Mouse (Mus musculus): ENCODE data around the gene Gm26897. TPM values are rescaled to one million over a fixed set of nuclear protein-coding genes. Genes with fewer than 3 reads are reported as not detected.

Gene Gm26897
- polyA plus RNA-seq, 1 experiment: not detected

DNA sequence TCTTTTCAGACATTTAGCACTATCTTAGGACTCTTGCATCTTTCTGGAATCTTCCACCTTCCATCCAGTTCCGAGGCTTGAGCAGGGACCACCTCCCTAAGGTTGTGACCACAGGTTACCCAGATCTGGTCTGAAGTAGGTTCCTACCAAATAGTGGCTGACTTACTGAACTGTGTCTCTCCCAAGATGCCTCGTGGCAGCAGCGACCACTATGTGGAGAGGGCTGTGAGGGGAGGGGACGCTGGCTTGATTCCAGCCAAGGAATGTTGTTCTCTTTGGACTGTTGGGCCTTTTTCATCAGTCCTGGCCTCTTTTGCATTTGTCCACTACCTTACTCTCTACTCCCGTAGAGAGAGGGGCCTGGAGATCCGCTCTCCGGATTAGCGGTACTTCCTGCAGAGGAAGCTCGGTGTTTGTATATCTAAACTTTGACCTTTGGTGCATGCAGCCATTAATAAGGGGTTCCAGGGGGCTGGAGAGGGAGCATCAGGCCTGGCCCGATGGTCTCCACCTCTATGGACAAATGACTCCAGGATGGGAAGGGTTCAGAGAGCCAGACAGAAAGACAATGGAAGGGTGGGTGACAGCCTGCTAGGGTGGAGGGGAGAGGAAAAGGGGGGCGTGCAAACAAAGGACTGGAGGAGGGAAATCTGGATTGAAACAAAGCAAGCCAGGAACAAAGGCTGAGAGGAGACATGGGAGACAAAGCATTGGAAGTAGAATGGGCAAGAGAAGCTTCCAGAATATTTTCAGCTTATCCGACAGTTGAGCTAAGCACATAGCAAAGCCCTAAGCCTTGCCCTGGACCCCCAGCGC is 39.1 kb downstream of the Gm26897 start:
- no peaks in the 10 kb centered on the region for H3K79me2 ChIP-seq (ENCODE audit: control insufficient read depth, insufficient read depth)
- no peak overlapping the region for H3ac ChIP-seq (ENCODE audit: control insufficient read depth, insufficient read length)

DNA sequence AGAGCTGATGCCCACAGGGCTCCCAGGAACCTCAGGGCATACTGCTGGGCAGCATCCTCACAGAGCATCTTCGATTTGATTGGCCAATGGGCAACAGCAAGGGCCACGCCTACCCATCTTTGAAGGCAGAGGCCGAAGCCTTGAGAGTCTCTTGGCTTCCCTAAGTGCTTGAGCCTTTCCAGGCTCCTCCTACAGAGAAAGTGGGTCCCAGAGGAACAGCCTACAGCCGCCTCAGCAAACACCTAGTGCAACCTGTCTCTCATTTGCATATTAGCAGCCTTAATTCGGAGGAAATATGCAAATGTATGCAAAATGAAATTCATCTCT is 39.6 kb downstream of the Gm26897 start:
- no peak overlapping the region for H3K4me3 ChIP-seq
- TF ChIP-seq E2F4 (IDR thresholded peaks at IDR 0.05; ENCODE audit: insufficient read depth): no peak
- no peak for TF ChIP-seq MYOD1 (IDR thresholded peaks at IDR 0.05; ENCODE audit: control insufficient read depth in 1 of 3, insufficient read length in 2 of 3, low read depth in 2 of 3)
- TF ChIP-seq USF1 (IDR thresholded peaks at IDR 0.05; ENCODE audit: low read depth): no peak
- TF ChIP-seq MYOG (IDR thresholded peaks at IDR 0.05; ENCODE audit: control insufficient read depth in 1 of 3, insufficient read depth in 1 of 3, insufficient read length in 2 of 3, low read depth in 2 of 3): no peak
- no peak for TF ChIP-seq POLR2AphosphoS2 (IDR thresholded peaks at IDR 0.05; ENCODE audit: insufficient read length, low read depth)
- no peak for TF ChIP-seq CEBPB (IDR thresholded peaks at IDR 0.05; ENCODE audit: insufficient read depth, poor library complexity, severe bottlenecking)
- no peak for TF ChIP-seq TCF3 (IDR thresholded peaks at IDR 0.05; ENCODE audit: insufficient read length, low read depth)
- TF ChIP-seq POLR2A (IDR thresholded peaks at IDR 0.05; ENCODE audit: insufficient read length, low read depth): no peak
- TF ChIP-seq REST (IDR thresholded peaks at IDR 0.05; ENCODE audit: insufficient read depth, insufficient read length): no peak
- no peak for TF ChIP-seq SRF (IDR thresholded peaks at IDR 0.05; ENCODE audit: control insufficient read depth, insufficient read length, low read depth)
- TF ChIP-seq TCF12 (IDR thresholded peaks at IDR 0.05; ENCODE audit: insufficient read depth, poor library complexity, severe bottlenecking): no peak
- no peak overlapping the region for H3K4me2 ChIP-seq (ENCODE audit: low read depth)
- no peaks in the 10 kb centered on the region for H3K27me3 ChIP-seq (ENCODE audit: control insufficient read depth, insufficient read depth, insufficient read length)
- H3K36me3 ChIP-seq (ENCODE audit: control insufficient read depth, insufficient read depth): no peaks in the 10 kb centered on the region
- H3ac ChIP-seq (ENCODE audit: control insufficient read depth, insufficient read length): no peak overlapping the region
- H3K79me2 ChIP-seq (ENCODE audit: control insufficient read depth, insufficient read depth): no peaks in the 10 kb centered on the region

More for the DNA sequence above, 39.1 kb downstream of the Gm26897 start:
- Histone ChIP-seq H3K4me2 (ENCODE audit: low read depth) (no peak overlapping the region), H3K36me3 (ENCODE audit: control insufficient read depth, insufficient read depth) (no peaks in the 10 kb centered on the region), H3K27me3 (ENCODE audit: control insufficient read depth, insufficient read depth, insufficient read length) (no peaks in the 10 kb centered on the region), H3K4me3 (no peak overlapping the region)
- TF ChIP-seq TCF3 (IDR thresholded peaks at IDR 0.05; ENCODE audit: insufficient read length, low read depth): no peak
- TF ChIP-seq CEBPB (IDR thresholded peaks at IDR 0.05; ENCODE audit: insufficient read depth, poor library complexity, severe bottlenecking): no peak
- no peak for TF ChIP-seq TCF12 (IDR thresholded peaks at IDR 0.05; ENCODE audit: insufficient read depth, poor library complexity, severe bottlenecking)
- no peak for TF ChIP-seq POLR2A (IDR thresholded peaks at IDR 0.05; ENCODE audit: insufficient read length, low read depth)
- no peak for TF ChIP-seq REST (IDR thresholded peaks at IDR 0.05; ENCODE audit: insufficient read depth, insufficient read length)
- TF ChIP-seq E2F4 (IDR thresholded peaks at IDR 0.05; ENCODE audit: insufficient read depth): no peak
- no peak for TF ChIP-seq POLR2AphosphoS2 (IDR thresholded peaks at IDR 0.05; ENCODE audit: insufficient read length, low read depth)
- TF ChIP-seq SRF (IDR thresholded peaks at IDR 0.05; ENCODE audit: control insufficient read depth, insufficient read length, low read depth): no peak
- no peak for TF ChIP-seq USF1 (IDR thresholded peaks at IDR 0.05; ENCODE audit: low read depth)

DNA sequence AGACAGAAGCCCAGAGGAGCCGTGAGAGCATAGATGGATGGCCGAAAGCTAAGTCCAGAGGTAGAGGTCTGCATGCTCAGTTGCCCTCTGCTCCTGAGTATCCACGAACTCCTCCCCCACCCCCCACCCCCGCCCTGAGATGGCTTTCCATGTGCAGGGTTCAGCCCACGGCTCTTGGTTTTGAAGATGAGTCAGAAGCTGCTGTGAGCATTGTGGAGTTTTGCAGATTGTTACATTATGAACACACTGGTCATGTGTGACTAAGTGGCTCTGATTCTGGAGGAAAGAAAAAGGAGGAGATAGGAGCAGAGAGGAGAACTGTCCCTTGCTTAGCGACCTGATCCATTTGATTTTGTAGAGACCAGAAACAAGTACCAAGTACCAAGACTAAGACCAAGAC is 42.5 kb downstream of the Gm26897 start:
- Histone ChIP-seq H3K79me2 (ENCODE audit: control insufficient read depth, insufficient read depth) (no peaks in the 10 kb centered on the region), H3K4me3 (no peak overlapping the region), H3K4me2 (ENCODE audit: low read depth) (no peak overlapping the region), H3K27me3 (ENCODE audit: control insufficient read depth, insufficient read depth, insufficient read length) (no peaks in the 10 kb centered on the region), H3K36me3 (ENCODE audit: control insufficient read depth, insufficient read depth) (no peaks in the 10 kb centered on the region), H3ac (ENCODE audit: control insufficient read depth, insufficient read length) (no peak overlapping the region)
- TF ChIP-seq CEBPB (IDR thresholded peaks at IDR 0.05; ENCODE audit: insufficient read depth, poor library complexity, severe bottlenecking) (0 out of 2 replicates have a peak, but pooled peaks have one; percentile 29), REST (IDR thresholded peaks at IDR 0.05; ENCODE audit: insufficient read depth, insufficient read length) (no peak)

DNA sequence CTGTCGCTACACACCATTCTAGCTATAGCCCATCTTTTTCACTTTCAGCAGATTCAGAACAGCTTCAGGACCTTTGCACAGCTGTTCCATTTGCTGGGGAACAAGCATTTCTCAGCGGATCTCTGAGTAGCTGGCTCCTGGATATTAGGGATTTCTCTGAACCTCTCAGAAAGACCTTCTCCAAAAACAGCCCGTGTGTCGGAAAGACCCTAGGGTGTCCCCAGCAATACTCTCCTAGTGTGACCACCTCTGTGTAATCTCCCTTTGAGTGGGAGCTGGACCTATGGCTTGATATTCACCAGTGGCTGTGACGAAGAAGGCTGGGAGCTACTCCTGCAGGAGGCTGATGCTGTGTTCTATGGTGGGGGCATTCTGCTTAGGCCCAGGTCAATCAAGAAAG is 44.4 kb downstream of the Gm26897 start:
- no peaks in the 10 kb centered on the region for H3K36me3 ChIP-seq (ENCODE audit: control insufficient read depth, insufficient read depth)
- H3ac ChIP-seq (ENCODE audit: control insufficient read depth, insufficient read length): no peak overlapping the region
- H3K4me3 ChIP-seq: no peak overlapping the region
- TF ChIP-seq POLR2AphosphoS2 (IDR thresholded peaks at IDR 0.05; ENCODE audit: insufficient read length, low read depth): no peak
- no peak for TF ChIP-seq TCF12 (IDR thresholded peaks at IDR 0.05; ENCODE audit: insufficient read depth, poor library complexity, severe bottlenecking)
- no peak for TF ChIP-seq POLR2A (IDR thresholded peaks at IDR 0.05; ENCODE audit: insufficient read length, low read depth)
- TF ChIP-seq REST (IDR thresholded peaks at IDR 0.05; ENCODE audit: insufficient read depth, insufficient read length): no peak
- TF ChIP-seq USF1 (IDR thresholded peaks at IDR 0.05; ENCODE audit: low read depth): no peak
- TF ChIP-seq MAX (IDR thresholded peaks at IDR 0.05; ENCODE audit: low read depth): no peak
- no peak for TF ChIP-seq TCF3 (IDR thresholded peaks at IDR 0.05; ENCODE audit: insufficient read length, low read depth)
- TF ChIP-seq MYOD1 (IDR thresholded peaks at IDR 0.05; ENCODE audit: control insufficient read depth in 1 of 3, insufficient read length in 2 of 3, low read depth in 2 of 3): no peak
- TF ChIP-seq SRF (IDR thresholded peaks at IDR 0.05; ENCODE audit: control insufficient read depth, insufficient read length, low read depth): no peak
- no peak for TF ChIP-seq E2F4 (IDR thresholded peaks at IDR 0.05; ENCODE audit: insufficient read depth)
- H3K4me2 ChIP-seq (ENCODE audit: low read depth): no peak overlapping the region
- no peaks in the 10 kb centered on the region for H3K27me3 ChIP-seq (ENCODE audit: control insufficient read depth, insufficient read depth, insufficient read length)
- no peaks in the 10 kb centered on the region for H3K79me2 ChIP-seq (ENCODE audit: control insufficient read depth, insufficient read depth)

DNA sequence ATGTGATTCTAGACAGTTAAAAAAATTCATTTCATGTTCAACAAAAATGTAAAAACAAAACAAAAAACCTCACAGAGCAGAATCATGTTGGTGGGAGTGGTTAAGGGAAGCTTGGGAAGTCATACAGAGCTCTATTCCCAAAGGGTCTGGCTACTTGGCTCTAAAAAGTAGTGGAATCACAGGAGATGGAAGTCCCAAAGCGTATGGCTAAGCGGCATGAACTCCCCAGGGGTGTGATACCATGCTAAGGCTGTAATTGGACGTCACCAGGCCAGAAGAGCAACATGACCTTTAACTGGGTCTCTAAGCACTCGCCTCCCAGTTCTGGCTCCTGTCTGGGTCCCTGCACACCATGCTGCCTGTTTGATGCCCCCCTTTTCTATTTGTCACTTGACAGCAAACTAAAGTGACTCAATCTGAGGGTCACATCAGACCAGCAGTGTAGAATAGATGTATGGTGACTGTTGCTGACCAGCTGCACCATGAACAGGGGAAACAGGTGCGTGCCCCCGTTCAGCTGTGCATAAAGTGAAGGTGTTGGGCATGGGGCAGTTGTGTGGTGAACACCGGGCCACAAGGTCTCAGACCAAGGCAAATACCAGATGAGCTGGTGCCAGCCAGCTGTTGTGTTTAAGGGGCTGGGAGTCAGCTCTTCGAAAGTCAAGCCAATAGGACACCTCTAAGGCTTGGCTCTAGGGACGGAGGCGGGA is 46.2 kb downstream of the Gm26897 start:
- Histone ChIP-seq H3K27me3 (ENCODE audit: control insufficient read depth, insufficient read depth, insufficient read length) (no peaks in the 10 kb centered on the region), H3K4me2 (ENCODE audit: low read depth) (no peak overlapping the region), H3K4me3 (no peak overlapping the region), H3K79me2 (ENCODE audit: control insufficient read depth, insufficient read depth) (no peaks in the 10 kb centered on the region), H3K36me3 (ENCODE audit: control insufficient read depth, insufficient read depth) (no peaks in the 10 kb centered on the region), H3ac (ENCODE audit: control insufficient read depth, insufficient read length) (no peak overlapping the region)
- TF ChIP-seq POLR2AphosphoS2 (IDR thresholded peaks at IDR 0.05; ENCODE audit: insufficient read length, low read depth): no peak
- no peak for TF ChIP-seq TCF12 (IDR thresholded peaks at IDR 0.05; ENCODE audit: insufficient read depth, poor library complexity, severe bottlenecking)
- TF ChIP-seq REST (IDR thresholded peaks at IDR 0.05; ENCODE audit: insufficient read depth, insufficient read length): no peak
- TF ChIP-seq CEBPB (IDR thresholded peaks at IDR 0.05; ENCODE audit: insufficient read depth, poor library complexity, severe bottlenecking): no peak
- peak in 2 of 3 experiments; percentile 23 to 58 for TF ChIP-seq MYOG (IDR thresholded peaks at IDR 0.05; ENCODE audit: control insufficient read depth in 1 of 3, insufficient read depth in 1 of 3, insufficient read length in 2 of 3, low read depth in 2 of 3)
- TF ChIP-seq E2F4 (IDR thresholded peaks at IDR 0.05; ENCODE audit: insufficient read depth): no peak
- TF ChIP-seq TCF3 (IDR thresholded peaks at IDR 0.05; ENCODE audit: insufficient read length, low read depth): peak; percentile 30
- TF ChIP-seq MAX (IDR thresholded peaks at IDR 0.05; ENCODE audit: low read depth): no peak
- no peak for TF ChIP-seq POLR2A (IDR thresholded peaks at IDR 0.05; ENCODE audit: insufficient read length, low read depth)
- TF ChIP-seq USF1 (IDR thresholded peaks at IDR 0.05; ENCODE audit: low read depth): no peak
- TF ChIP-seq MYOD1 (IDR thresholded peaks at IDR 0.05; ENCODE audit: control insufficient read depth in 1 of 3, insufficient read length in 2 of 3, low read depth in 2 of 3): peak in 1 of 3 experiments; percentile 73
- no peak for TF ChIP-seq SRF (IDR thresholded peaks at IDR 0.05; ENCODE audit: control insufficient read depth, insufficient read length, low read depth)

Measured in myocyte (in vitro differentiated cells).